Mouse (Mus musculus) midbrain, embryonic 10.5 days (tissue): ENCODE measurements at regions not wholly inside any gene's neighbourhood (a gene's known extent, or its start where the extent isn't known, plus 50 kb on each side); places are given as distances from the start of the nearest gene placed in this dataset.
A peak's percentile ranks its signal among the peaks of the same experiment; 100 is the strongest.

ENCODE experiments used
- DNase-seq: peaks from one replicate; pipeline ENCODE4 v3.0.0-alpha.2; 2017; ENCODE audit warnings: low spot score
- H3K27ac ChIP-seq: fragments of 300-500 bp; sonication (generic); replicated peaks from 2 replicates; pipeline ENCODE4 v1.5.1; 2016; ENCODE audit warnings: mild to moderate bottlenecking
- H3K27me3 ChIP-seq: fragments of 300-500 bp; sonication (generic); 2 replicates; pipeline ENCODE4 v1.6.1; 2016; ENCODE audit warnings: low read depth, mild to moderate bottlenecking; ENCODE audit not compliant: poor library complexity, severe bottlenecking
- H3K36me3 ChIP-seq: fragments of 300-500 bp; sonication (generic); 2 replicates; pipeline ENCODE4 v1.6.1; 2016; ENCODE audit warnings: mild to moderate bottlenecking, moderate library complexity
- H3K4me1 ChIP-seq: fragments of 300-500 bp; sonication (generic); 2 replicates; pipeline ENCODE4 v1.6.1; 2016
- H3K4me3 ChIP-seq: fragments of 300-500 bp; sonication (generic); 2 replicates; pipeline ENCODE4 v1.5.1; 2016; ENCODE audit warnings: mild to moderate bottlenecking, moderate library complexity
- H3K9me3 ChIP-seq: fragments of 300-500 bp; sonication (generic); replicated peaks from 2 replicates; pipeline ENCODE4 v1.6.1; 2016; ENCODE audit warnings: mild to moderate bottlenecking
- WGBS: fragments of 180-500 bp; shearing (Covaris S2); methylation state at CpG from one replicate; pipeline ENCODE4 v1.1.7; 2016; 5-methylcytosine and 5-hydroxymethylcytosine counted together

DNA sequence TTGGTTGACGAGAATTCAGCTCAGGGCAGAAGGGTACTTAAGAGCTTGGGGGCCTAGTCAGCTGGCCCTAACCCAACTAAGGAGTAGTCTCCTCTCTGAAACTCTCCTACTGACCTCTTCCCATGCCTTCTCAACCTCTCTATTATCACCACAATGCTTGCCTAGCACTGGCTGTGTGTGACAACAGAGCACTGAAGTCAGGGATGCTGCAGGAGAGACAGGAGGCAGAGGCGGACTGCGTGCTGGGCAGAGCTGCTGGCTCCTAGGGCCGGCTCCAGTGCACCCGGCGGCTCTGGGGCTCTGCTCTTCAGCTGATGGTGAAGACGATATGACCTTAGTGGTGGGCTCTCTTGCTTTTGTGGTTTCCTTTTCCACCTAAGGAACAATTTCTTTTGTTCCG is 72.6 kb downstream of the Zfp36l2 start:
- 70% methylated on average over 8 of the region's 8 CpGs for WGBS
- H3K27ac ChIP-seq = peak overlapping the region; percentile 57

DNA sequence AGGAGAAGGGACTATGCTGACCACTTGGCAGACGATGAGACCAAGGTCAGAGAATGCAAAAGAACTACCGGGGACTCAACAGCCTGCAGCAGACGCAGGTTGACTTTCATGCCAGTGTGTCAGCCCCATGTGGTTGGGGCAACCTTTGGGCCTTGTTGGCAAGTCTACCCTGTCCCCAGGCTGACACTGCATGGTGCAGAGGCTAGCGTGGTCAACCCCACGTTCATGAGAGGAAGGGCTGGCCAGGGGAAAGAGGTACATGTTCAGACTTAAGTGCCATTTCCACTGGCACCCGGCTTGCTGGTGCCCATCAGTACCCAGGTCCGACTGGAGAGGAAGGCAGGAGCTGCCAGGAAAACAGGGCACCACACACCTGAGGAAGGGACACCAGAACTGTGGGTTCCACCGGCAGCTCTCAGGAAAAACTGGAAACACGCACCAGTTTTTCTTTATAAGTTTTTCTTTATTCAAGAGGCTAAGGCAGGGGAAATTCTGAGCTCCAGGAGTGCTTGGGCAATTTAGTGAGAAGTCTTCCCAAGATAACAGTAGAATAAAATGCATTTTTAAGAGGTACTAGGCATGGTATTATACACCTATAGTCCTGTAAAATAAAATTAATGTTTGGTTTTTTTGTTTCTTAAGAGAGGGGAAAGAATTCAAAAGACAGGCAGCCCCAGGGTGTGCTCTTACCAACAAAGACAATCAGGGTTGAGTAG is 73.3 kb downstream of the Zfp36l2 start:
- Histone ChIP-seq H3K27me3 (peaks cover 5% of the 10 kb centered on the region; the same call in 1 of the 2 replicates), H3K4me1 (peaks cover 41% of the 10 kb centered on the region), H3K4me3 (no peak overlapping the region), H3K9me3 (no peaks in the 10 kb centered on the region), H3K36me3 (no peaks in the 10 kb centered on the region), H3K27ac (peak overlapping the region; percentile 82)
- DNase-seq = peak; percentile 31
- WGBS = 70% methylated on average over 9 of the region's 9 CpGs

More for the DNA sequence above, 72.6 kb downstream of the Zfp36l2 start:
- peaks cover 5% of the 10 kb centered on the region; the same call in 1 of the 2 replicates for H3K27me3 ChIP-seq
- H3K36me3 ChIP-seq = no peaks in the 10 kb centered on the region
- DNase-seq = no peak
- H3K4me3 ChIP-seq = no peak overlapping the region
- peaks cover 42% of the 10 kb centered on the region for H3K4me1 ChIP-seq
- no peaks in the 10 kb centered on the region for H3K9me3 ChIP-seq

DNA sequence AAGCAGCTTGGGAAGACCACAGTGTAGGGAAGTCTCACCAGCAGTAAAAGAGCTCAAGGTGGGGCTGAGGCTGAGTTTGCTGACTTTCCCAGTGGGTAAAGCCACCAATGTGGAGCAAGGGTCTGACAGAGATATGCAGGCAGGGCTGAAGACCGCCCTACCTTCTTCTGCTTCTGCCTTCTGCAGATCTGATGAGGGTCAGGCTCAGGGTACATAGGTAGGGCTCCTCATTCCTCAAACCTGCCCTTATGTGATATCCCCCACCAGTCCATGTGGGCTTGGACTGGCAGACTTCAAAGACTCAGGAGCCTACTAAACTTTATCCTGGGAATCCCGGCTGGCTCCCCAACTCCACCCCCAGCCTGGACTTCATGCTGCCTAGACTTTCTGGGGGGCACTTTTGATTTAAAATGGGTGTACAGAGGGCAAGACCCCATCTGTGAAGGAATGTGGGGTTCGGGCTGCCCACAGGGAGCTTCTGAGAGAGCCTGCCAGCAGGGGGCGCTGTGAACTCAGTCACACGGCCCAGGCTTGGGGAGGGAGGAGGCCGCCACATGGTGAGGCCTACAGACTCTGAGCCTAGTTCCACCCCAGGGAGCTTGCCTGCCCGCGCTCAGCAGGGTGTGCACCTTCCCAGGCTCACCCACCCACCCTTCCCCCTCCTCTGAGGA is 74.0 kb downstream of the Zfp36l2 start:
- H3K4me1 ChIP-seq = peaks cover 36% of the 10 kb centered on the region
- peak overlapping the region; percentile 82 for H3K27ac ChIP-seq
- no peak overlapping the region for H3K4me3 ChIP-seq
- H3K9me3 ChIP-seq = no peaks in the 10 kb centered on the region
- peak; percentile 80 for DNase-seq
- no peaks in the 10 kb centered on the region for H3K36me3 ChIP-seq
- H3K27me3 ChIP-seq = peaks cover 5% of the 10 kb centered on the region; the same call in 1 of the 2 replicates
- WGBS = 21% methylated on average over 8 of the region's 8 CpGs

DNA sequence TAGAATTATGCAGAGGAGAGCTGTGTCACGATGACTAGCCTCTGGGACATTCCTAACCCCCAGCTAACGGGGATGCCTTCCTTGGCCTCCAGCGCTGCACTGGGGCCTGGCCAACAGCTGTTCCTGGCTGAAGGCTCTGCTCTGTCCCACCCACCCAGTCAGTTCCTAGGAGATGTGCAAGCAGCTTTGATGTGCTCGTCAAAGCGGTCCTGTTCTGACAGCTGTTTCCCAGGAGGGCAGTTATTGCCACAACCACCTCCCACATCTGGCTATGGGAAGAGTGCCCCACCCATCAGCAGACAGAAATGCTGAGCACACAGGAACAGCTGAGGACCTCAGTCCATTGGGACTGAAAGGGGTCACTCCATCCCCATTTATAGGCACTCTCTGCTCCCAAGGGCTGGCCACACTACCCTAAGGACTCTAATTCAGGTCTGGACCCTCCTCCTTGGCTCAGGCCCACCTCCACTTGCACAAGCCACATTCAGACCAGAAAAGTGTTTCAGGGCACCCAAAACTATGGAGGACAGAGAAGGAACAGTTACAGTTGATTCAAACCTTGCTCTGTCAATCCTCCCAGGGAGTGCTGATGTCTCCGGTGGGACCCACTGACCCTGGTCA is 75.2 kb downstream of the Zfp36l2 start:
- Histone ChIP-seq H3K4me1 (peaks cover 27% of the 10 kb centered on the region), H3K4me3 (no peak overlapping the region), H3K27me3 (peaks cover 5% of the 10 kb centered on the region; the same call in 1 of the 2 replicates), H3K36me3 (no peaks in the 10 kb centered on the region), H3K9me3 (no peaks in the 10 kb centered on the region), H3K27ac (peak overlapping the region; percentile 70)
- WGBS = 38% methylated on average over 6 of the region's 6 CpGs
- DNase-seq = peak; percentile 38

DNA sequence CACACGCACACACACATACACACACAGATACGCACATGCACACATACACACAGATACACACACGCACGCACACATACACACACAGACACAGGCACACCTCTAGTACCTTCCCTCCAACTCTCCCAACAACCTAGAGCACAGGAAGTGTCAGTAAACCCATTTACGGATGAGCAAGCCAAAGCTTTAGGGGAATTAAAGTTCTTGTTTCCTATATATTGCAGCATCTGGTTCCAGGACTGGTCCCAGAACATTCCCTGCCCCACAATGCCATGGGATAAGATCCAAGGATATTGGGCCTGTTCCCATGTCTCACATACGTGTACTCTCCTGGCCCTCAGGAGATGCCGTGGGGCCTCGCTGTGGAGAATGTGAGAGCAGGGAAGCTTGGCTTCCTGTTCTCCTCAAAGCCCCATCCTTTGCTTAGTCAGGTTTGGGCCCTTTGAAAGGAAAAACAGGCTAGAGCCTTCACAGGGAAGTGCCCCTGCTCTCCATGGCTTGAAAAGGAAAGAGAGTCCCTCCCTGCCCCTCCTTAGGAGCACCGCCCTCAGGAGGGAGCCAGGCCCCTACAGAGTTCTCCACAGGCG is 75.9 kb downstream of the Zfp36l2 start:
- Histone ChIP-seq H3K4me1 (peaks cover 27% of the 10 kb centered on the region), H3K4me3 (no peak overlapping the region), H3K27ac (peak overlapping the region; percentile 70), H3K27me3 (peaks cover 5% of the 10 kb centered on the region; the same call in 1 of the 2 replicates), H3K36me3 (no peaks in the 10 kb centered on the region), H3K9me3 (no peaks in the 10 kb centered on the region)
- WGBS = 77% methylated on average over 10 of the region's 10 CpGs
- no peak for DNase-seq

DNA sequence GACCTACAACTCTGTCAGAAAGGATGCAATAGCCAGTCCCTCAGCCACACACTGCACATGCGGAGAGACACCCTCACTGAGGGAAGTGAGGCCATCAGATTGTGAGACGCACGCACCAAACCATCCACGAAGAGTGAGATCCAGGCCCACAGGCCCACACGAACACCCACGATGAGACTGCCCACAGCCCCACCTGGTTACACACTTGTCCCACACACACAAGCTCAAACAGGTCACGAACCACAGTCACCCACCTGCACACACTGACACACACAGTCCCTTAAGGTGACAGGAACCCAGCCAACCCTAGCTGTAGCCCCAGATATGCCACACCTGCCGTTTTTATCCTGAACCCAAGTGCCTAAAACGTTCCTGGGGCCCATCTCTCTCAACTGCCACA is 76.8 kb downstream of the Zfp36l2 start:
- Histone ChIP-seq H3K36me3 (no peaks in the 10 kb centered on the region), H3K9me3 (no peaks in the 10 kb centered on the region), H3K27me3 (peaks cover 5% of the 10 kb centered on the region; the same call in 1 of the 2 replicates), H3K4me1 (peaks cover 35% of the 10 kb centered on the region), H3K4me3 (no peak overlapping the region), H3K27ac (peak overlapping the region; percentile 63)
- DNase-seq = no peak
- 78% methylated on average over 9 of the region's 9 CpGs for WGBS

DNA sequence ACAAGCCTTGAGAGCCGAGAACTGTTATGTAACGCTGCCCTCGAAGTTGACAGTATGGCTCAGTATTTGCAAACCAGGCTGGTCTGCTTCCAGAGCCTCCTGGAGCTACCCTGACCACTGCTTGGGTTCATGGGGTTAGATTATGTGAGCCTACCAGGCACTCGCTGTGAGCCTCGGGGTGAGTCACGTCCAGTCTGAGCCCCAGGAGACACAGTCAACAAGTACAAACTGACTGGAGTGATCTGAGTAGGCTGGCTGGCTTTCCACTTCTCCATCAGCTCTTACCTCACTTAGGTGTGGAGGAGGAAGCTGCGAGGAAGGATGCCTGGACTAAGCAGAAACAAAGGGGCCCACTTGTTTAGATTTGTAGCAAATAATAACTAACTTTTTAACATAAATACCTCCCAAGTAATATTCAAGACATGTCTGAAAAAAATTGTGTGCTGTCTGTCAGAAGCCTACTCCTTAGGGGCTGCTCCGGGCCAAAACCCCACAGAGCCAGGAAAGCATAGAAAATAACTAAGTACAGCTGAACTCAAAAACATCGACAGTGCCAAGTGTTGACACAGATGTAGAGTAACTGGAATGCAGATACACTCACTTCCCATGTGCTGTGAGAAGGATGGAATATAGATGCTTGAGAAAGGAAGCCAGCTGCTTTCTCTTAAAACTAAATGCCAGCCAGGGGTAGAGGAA is 77.6 kb downstream of the Zfp36l2 start:
- Histone ChIP-seq H3K4me1 (peaks cover 33% of the 10 kb centered on the region), H3K9me3 (no peaks in the 10 kb centered on the region), H3K4me3 (no peak overlapping the region), H3K36me3 (no peaks in the 10 kb centered on the region), H3K27me3 (peaks cover 4% of the 10 kb centered on the region; the same call in 1 of the 2 replicates), H3K27ac (peak overlapping the region; percentile 35; the same call in 1 of the 2 replicates)
- WGBS = 78% methylated on average over 9 of the region's 9 CpGs
- DNase-seq = no peak

DNA sequence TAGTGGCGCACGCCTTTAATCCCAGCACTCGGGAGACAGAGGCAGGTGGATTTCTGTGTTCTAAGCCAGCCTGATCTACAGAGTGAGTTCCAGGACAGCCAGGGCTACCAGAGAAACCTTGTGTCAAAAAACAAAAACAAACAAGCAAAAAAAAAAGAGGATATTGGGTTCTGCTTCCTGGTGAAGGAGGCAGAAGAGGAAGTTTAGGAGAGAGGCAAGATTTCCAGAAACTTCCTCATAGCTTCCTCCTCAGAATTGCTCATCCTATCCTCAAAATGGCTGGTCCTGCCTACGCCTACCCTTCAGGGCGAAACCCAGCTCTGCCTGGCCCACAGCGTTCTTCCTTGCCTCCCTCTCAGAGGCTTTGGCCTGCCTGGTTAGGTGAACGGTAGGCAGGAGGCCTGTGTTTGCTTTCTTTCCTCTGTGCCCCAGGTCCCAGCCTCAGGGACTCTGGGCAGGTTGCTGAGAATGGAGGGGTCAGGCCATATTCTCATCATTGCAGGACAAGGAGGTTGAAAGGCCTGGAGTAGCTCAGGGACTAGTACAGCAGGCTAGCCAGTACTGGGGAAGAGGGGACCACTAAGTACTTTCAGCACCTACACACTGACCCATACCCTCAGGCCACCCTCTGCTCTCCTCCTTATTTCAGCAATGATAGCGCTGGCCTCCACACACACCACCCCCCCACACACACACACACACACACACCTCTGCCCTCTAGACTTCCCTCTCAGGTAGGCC is 79.6 kb downstream of the Zfp36l2 start:
- H3K27me3 ChIP-seq = no peaks in the 10 kb centered on the region
- no peak overlapping the region for H3K4me3 ChIP-seq
- no peak for DNase-seq
- peaks cover 35% of the 10 kb centered on the region for H3K4me1 ChIP-seq
- H3K36me3 ChIP-seq = no peaks in the 10 kb centered on the region
- peak overlapping the region; percentile 63 for H3K27ac ChIP-seq
- WGBS = 88% methylated on average over 8 of the region's 8 CpGs
- no peaks in the 10 kb centered on the region for H3K9me3 ChIP-seq

DNA sequence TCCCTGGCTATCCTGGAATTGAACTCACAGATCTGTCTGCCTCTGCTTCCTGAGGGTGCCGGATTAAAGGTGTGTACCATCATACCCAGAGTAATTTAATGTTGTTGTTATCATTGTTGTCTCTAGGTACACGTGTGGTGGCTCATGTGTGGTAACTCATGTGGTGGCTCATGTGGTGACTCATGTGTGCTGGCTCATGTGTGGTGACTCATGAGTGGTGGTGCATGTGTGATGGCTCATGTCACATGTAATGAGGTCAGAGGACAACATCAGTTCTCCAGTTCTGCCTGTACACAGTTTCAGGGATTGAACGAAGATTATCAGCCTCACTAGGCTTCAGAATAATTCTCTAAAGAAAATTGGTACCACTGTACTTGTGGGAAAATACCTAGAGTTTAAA is 80.2 kb downstream of the Zfp36l2 start:
- 88% methylated on average over 3 of the region's 3 CpGs for WGBS
- Histone ChIP-seq H3K36me3 (no peaks in the 10 kb centered on the region), H3K27me3 (no peaks in the 10 kb centered on the region)

DNA sequence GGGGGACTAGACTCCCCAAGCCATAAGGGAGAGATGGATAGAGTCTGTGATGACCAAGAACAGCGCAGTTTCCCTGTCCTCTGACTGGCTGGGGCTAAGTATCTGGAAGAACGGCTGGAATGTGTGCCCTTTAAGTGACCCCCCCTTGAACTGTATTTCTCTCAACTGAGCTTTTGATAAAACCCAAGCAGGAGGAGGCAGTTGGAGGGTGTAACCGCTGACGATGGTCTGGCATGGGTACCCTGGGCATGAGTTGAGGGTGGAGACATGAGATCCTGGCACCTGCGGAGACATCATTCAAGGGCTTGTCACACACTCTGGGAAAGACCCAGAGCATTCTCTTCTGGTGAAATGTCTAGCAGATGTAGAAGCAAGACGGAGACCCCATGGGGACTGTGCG is 83.5 kb downstream of the Zfp36l2 start:
- Histone ChIP-seq H3K4me1 (peaks cover 49% of the 10 kb centered on the region), H3K27ac (no peak overlapping the region), H3K36me3 (no peaks in the 10 kb centered on the region), H3K9me3 (no peaks in the 10 kb centered on the region), H3K4me3 (no peak overlapping the region), H3K27me3 (peaks cover 18% of the 10 kb centered on the region)
- 88% methylated on average over 7 of the region's 7 CpGs for WGBS
- DNase-seq = no peak

More for the DNA sequence above, 80.2 kb downstream of the Zfp36l2 start:
- no peak for DNase-seq
- H3K4me1 ChIP-seq = peaks cover 30% of the 10 kb centered on the region
- H3K4me3 ChIP-seq = no peak overlapping the region
- no peak overlapping the region for H3K27ac ChIP-seq
- no peaks in the 10 kb centered on the region for H3K9me3 ChIP-seq

DNA sequence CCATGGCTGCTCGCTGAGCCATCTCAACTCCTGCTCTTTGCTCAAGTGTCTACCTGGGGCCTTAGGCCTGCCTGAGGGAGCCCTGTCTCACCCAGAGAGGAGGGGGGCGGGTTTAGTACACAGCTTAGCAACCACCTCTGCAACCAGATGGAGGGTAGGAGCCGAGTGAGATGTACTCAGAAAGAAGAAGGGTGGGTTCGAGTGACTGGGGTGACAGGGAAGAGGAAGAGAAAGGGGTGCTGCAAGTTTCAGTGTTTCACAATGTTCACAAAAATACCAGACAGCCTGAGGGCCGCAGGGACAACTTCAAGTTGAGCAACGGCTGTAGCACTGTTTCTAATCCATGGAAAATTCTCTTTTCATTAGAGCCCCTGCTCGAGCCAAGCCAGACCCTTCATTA is 84.4 kb downstream of the Zfp36l2 start:
- Histone ChIP-seq H3K9me3 (no peaks in the 10 kb centered on the region), H3K27me3 (peaks cover 19% of the 10 kb centered on the region), H3K4me3 (no peak overlapping the region), H3K4me1 (peaks cover 51% of the 10 kb centered on the region), H3K27ac (peak overlapping the region; percentile 63; the same call in 1 of the 2 replicates), H3K36me3 (no peaks in the 10 kb centered on the region)
- 84% methylated on average over 7 of the region's 7 CpGs for WGBS
- no peak for DNase-seq
